Mouse (Mus musculus) gastrocnemius, adult 18-20 months (tissue): ENCODE measurements at regions not wholly inside any gene's neighbourhood (a gene's known extent, or its start where the extent isn't known, plus 50 kb on each side); places are given as distances from the start of the nearest gene placed in this dataset.

Source experiments
- DNase-seq: peaks from one replicate; pipeline ENCODE4 v3.0.0; 2021; ENCODE audit warnings: low spot score

- DNase-seq: no peak
These were observed 54.4 kb upstream of the 9630041A04Rik start for GRCm38 (mm10) chr9:101807249-101807648.

DNA sequence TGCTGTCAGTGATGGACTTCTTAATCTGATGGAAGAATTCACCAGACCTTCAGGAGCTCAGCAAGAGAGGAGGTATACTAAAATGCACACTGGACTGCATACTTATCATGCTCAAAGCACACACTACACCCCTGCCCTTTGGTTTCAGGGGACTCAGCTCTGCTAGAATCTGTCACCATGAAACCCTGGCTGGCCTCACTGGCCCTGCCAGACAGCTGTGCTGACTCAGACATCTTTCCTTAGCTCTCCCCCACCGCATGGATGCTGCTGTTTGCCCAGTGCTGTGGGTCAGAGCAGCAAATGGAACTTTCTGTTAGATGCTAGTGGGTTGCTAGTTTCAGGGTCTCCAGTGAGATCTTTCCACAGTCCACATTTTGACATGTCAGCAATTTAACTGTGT, 64.9 kb upstream of the 9630041A04Rik start:
- DNase-seq: no peak

GRCm38 (mm10) chr9:101796063-101796462, 65.6 kb upstream of the 9630041A04Rik start:
- DNase-seq: no peak

DNA sequence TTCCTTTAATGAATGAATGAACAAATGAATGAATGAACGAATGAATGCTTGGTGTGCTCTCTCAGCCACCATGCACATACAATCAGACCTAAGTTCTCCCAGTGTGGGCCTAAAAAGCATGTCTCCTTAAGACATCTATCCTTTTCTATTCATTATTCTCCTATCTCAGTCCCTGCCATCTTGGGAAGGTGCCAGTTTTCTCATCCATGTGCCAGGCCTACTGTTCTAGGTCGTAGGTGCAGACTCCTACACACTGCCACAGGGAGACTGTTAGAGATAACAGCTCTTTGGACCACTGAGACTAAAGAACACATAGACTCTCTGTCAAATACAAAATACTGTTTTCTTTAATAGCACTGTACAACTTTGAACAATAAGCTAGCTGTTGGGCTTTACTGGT, 66.2 kb upstream of the 9630041A04Rik start:
- no peak for DNase-seq

DNA sequence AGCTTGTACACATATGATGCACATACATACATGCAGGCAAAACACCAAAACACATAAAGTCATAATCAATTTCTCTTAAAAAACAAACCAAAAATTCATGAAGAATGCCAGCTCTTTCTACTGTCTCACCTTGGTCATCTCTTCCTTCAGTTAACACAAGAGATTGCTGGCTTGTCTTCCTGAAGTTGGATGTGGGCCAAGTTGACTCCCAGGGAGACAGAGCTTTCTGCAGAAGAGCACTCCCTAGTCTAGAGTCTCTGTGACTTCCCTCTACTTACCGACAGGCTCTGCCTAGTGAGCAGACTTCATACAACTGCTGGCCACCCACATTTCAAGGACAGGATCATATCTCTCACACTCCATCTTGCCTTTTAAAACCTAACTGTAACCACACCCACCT, 70.7 kb upstream of the 9630041A04Rik start:
- no peak for DNase-seq

GRCm38 (mm10) chr9:101740949-101741605, 120.6 kb upstream of the 9630041A04Rik start:
- no peak for DNase-seq

GRCm38 (mm10) chr9:101739322-101739721, 122.3 kb upstream of the 9630041A04Rik start:
- no peak for DNase-seq

DNA sequence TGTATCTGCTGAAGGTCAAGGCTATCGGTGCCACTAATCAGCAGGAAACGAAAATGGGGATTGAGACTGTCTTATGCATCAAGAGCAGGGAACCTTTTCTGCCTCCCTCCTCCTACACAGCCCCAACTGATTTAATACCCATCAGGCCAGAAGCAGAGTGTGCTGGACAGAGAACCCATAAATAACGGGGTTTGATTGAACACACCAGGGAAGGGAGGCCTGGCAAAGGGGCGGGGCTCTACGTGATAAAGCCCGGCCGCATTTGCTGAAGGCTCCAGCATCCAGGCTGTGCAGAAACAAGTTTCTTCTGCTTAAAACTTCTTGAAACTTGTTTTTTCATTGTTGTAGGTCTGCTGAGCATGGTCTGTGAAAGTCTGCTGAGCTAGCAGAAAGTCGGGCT, 127.4 kb upstream of the 9630041A04Rik start:
- DNase-seq: no peak

DNA sequence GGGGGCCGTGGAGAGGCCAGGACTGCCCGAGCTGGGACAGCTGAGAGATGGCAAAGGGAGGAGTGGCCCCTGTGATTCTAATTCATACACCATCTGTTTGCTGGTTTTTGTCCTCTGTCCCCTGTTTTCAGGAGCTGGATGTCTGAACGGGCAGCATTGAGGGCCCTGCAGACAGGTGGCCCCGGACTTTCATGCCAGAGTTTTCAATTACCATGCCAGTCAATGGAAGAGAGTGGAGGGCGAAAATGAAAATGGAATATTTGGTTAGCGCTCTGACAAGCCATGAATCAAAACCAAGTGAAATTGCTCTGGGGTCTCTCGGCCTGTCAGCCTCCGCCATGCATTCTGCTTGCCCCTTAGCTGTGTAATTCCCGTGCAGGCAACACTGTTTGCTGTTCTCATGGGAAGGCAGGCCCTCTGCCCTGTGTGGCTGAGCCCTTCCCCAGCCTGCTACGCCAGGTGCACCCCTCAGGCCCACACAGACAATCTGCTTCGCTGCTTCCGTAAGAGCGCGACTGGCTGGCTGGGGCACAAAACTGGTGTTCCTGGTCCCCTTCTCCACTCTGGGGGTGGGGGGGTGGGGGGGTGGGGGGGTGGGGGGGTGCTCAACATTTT, 127.9 kb upstream of the 9630041A04Rik start:
- DNase-seq: no peak

DNA sequence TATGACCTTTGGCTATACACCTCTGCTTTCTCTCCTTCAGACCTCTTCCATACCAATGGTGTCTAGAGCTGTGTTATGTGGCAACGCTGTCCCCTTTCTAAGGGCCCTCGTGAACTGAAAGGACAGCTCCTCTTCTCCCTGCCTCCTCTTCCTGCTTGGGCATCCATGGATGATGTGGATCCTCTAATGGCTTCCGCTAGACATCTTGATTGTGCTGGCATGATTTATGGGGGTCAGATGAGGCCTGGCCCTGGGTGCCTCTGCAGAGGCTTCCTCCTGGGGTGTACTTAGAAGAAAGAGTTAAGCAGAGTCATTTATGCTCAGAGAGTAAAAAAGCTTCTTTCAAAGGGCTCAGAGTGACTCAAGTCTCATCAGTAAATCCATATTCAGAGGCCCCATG, 131.5 kb upstream of the 9630041A04Rik start:
- no peak for DNase-seq

- no peak for DNase-seq
These were observed 143.7 kb upstream of the 9630041A04Rik start for GRCm38 (mm10) chr9:101717911-101718310.

DNA sequence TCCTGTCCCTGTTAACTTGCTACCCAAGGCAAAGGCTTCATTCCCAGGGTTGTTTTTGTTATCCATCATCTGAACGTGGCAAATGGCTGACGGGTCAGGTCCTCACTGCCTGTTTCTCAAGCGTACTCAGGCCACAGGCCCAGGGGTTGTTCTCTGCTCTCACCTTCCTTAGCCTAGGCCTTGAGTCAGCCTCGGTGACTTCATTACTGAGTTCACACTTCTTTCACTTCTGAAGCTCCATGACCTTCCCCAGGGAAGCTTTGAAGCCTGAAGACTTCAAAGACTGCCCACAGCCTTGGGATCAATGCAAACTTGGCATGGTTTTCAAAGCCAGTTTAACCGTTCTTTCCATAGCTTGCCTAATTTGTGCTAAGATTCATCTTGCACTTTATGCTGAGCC, 145.3 kb upstream of the 9630041A04Rik start:
- DNase-seq: no peak

DNA sequence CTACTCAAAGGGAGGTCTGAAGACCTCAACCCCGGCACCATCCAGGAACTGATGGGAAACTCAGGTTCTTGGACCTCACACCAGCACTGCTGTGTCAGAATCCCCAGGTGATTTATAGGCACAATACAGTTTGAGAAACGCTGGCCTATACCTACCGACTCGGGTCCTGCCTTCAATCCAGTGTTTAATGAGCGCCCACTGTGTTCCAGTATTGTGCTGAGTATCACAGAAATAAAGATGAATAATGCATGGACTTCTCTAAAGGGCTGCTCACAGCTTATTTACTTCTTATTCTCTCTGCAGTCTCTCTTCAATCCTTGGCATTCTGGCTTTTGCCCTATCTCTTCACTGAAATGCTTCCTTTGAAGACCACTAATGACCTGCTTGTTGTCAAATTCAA, 146.8 kb upstream of the 9630041A04Rik start:
- DNase-seq: no peak

DNA sequence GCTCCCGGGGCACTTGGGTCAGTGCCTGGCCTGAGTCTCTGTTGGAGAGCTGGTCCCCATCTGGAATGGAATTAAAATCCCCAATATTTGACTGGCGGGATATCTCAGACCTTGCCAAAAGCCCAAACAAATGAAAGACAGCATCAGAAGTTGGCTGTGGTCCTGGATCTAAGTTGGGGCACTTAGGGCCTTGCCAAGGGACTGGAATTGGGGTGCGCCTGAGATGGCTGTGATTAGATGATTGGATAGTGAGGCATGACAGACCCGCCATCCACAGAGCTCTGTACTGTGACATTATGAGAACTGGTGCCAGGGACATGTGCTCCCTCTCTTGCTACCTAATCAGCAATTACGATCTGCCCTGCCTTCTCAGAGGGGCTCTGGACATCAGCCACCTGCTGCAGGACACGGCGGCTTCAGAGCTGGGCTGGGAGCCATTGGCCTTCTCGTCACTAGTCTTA, 151.0 kb upstream of the 9630041A04Rik start:
- no peak for DNase-seq

DNA sequence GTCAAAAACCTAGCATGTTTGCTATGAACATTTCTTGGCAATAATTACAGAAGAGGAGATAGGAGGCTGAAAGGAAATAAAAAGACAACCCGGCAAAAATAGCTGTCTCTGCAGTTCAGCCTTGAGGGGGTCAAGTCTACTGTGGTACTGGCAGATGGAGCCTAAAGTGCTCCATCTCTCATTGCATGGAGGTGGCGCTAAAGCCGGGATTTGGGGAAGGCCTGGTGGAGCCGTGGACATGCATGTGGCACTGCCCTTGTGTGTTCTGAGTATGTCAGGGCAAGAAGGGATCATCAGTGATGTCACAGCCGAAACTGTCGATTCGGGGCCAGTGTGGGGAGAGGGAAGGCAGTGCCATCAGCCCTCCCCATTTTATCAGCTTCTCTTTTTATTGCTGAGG, 161.3 kb upstream of the 9630041A04Rik start:
- DNase-seq: no peak

GRCm38 (mm10) chr9:101694054-101694453, 167.6 kb upstream of the 9630041A04Rik start:
- no peak for DNase-seq

DNA sequence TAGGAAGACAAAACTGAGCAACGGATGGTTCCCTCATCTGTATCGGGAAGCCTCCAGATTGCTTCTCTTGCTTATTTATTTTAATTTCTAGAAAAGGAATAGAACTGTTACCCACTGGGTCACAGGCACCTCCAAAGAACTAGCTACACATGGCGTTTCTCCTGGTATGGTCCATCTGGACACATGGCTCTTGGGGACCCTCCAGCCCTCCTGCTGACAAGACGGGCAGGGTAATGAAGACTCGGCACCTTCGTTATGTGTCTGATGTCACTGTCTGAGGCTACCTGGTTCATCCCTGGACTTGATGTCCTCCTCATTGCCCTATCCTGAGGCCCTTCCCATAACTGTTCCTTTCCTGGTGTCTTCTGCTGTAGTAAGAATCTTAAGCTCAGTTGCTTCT, 170.3 kb upstream of the 9630041A04Rik start:
- no peak for DNase-seq

GRCm38 (mm10) chr9:101690916-101691315, 170.7 kb upstream of the 9630041A04Rik start:
- DNase-seq: no peak

- DNase-seq: no peak
These were observed 171.2 kb upstream of the 9630041A04Rik start for GRCm38 (mm10) chr9:101690402-101690861.

DNA sequence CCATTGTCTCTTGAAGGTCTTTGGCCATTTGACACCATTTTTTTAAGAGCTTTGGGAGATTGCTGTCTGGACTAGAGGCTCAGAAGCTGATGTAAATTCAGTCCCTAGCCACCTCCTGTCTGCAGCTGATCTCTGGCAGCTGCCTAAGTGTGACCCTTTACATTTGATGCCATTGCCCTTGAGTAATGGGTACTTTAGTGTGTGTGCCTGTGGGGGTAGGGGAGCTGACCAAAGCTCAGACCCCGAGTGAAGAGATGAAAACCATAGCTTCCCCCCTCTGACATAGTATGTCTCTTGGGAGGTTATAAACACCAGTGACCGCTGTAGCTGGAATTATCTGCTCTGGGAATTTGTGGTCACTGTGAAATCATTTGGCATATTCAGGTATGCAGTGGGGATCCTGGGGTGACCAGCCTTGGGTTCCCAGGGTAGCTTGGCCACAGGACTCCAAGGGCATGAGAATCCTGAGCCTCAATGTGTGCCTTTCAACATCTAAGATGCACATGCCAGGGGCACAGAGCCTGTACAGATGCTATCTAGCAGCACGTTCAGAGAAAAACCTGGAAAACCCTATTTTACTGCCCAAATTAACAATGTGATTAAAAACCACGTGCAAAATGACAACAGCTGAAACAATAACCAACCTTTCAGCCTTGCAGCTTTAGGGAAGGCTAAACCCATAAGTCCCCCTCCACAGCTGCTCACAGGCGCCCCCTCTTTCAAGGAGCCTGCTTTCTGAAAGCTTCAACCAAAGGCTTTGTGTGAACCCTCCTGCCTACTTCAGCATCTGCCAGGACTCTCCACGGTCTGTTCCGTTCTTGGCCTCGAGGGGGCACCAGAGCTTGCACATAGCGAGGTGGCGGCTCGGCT, 171.9 kb upstream of the 9630041A04Rik start:
- peak; percentile 73 for DNase-seq

GRCm38 (mm10) chr9:101687226-101687625, 174.4 kb upstream of the 9630041A04Rik start:
- no peak for DNase-seq

- DNase-seq: no peak
These were observed 184.1 kb upstream of the 9630041A04Rik start for GRCm38 (mm10) chr9:101677563-101677962.
